Mouse (Mus musculus) cerebellum, adult 2 months (tissue): ENCODE measurements at regions not wholly inside any gene's neighbourhood (a gene's known extent, or its start where the extent isn't known, plus 50 kb on each side); places are given as distances from the start of the nearest gene placed in this dataset.

Experiments
- DNase-seq, 2 experiments: peaks; one replicate each; pipeline ENCODE4 v3.0.0; 2021
- H3K27ac ChIP-seq: fragments of 200-500 bp; 2 replicates; pipeline ENCODE4 v1.5.1; 2012; ENCODE audit warnings: low read length, control low read depth, inconsistent platforms; ENCODE audit not compliant: insufficient read depth
- H3K27me3 ChIP-seq: fragments of 200-500 bp; 2 replicates; pipeline ENCODE4 v1.6.1; 2012; ENCODE audit warnings: inconsistent platforms, mild to moderate bottlenecking, low read length, moderate library complexity; ENCODE audit not compliant: control insufficient read depth, insufficient read depth
- H3K4me1 ChIP-seq: fragments of 200-500 bp; 2 replicates; pipeline ENCODE4 v1.6.1; 2011; ENCODE audit warnings: low read length; ENCODE audit not compliant: control insufficient read depth, insufficient read depth
- H3K4me3 ChIP-seq: fragments of 200-500 bp; replicated peaks from 2 replicates; pipeline ENCODE3; 2011; ENCODE audit warnings: mild to moderate bottlenecking, low read depth, low read length, control low read depth; ENCODE audit not compliant: insufficient read depth
- CTCF ChIP-seq: fragments of 200-500 bp; IDR thresholded peaks from 2 replicates; pipeline ENCODE4 v1.5.1; 2011; ENCODE audit warnings: low read depth, mild to moderate bottlenecking, control low read depth, low read length, moderate library complexity, borderline replicate concordance; ENCODE audit not compliant: insufficient read depth
- POLR2A ChIP-seq: fragments of 200-500 bp; IDR thresholded peaks from 2 replicates; pipeline ENCODE4 v1.6.1; 2011; ENCODE audit warnings: low read length, control low read depth, borderline replicate concordance; ENCODE audit not compliant: insufficient read depth
- WGBS: fragments of 180-500 bp; shearing (Covaris S2); methylation state at CpG from one replicate; pipeline ENCODE4 v1.1.7; 2018; 5-methylcytosine and 5-hydroxymethylcytosine counted together

DNA sequence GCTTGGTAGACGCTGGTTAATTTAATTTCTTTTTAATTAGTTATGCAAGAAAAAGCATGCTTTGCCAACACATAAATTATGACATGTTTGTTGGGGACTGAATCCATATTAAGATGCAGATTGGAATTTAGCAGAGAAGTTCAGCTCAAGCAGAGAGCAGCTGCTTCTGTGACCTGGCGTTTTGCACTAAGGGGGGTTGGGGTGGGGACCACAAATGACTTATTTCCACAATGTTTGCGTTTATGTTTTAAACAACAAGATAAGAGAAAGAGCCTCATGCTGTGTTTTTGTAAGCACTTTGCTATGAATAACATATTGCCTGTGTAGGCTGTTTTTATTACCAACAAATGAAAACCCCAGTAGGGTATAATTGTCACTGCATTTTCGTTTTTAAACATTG is 148.8 kb upstream of the Fstl4 start:
- Histone ChIP-seq H3K4me3 (no peak overlapping the region), H3K27ac (no peak overlapping the region), H3K27me3 (no peaks in the 10 kb centered on the region), H3K4me1 (no peaks in the 10 kb centered on the region)
- no peak for DNase-seq
- TF ChIP-seq CTCF (no peak), POLR2A (no peak)
- WGBS, result 23% methylated on average over 4 of the region's 4 CpGs

DNA sequence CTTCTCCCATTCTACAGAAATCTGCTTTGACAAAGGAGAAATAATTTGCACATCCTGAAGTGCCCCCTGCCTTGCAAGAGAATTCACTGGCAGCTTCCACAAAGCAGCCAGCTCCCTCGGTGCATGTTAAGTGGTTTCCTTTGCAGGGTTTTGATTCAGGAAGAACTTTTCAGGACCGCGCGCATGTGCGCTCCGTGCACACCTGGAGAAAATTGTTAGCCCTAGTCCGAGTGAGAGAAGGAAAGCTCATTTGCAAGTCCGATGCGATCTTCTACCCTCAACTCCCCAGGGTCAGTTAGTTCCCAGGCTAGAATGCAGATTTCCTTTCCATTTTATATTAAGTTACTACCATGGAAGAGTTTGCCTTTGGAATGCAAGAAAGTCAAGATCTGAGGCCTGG is 145.8 kb upstream of the Fstl4 start:
- Histone ChIP-seq H3K4me1 (no peaks in the 10 kb centered on the region), H3K27me3 (no peaks in the 10 kb centered on the region), H3K27ac (no peak overlapping the region), H3K4me3 (no peak overlapping the region)
- TF ChIP-seq POLR2A (no peak), CTCF (no peak)
- no peak for DNase-seq
- WGBS, result 51% methylated on average over 9 of the region's 9 CpGs

DNA sequence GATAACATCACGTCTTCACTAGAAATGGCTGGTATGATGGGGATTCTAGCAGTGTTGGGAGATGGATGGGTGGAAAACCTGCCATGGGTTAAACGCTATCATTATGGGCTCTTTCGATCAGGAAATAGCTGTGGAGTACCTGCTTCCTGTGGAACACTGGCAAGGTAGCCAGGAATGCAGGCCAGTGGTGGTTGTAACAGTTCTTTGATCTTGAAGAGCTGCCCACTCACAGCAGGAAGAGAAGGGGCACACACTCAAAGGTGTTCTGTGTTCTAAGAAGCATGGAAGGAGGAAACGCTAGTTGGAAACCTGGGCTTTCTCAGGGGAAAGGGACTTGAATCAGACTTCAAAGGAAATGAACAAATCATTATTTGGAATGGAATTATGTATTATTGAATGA is 141.6 kb upstream of the Fstl4 start:
- no peak overlapping the region for H3K27ac ChIP-seq
- DNase-seq, result no peak
- 70% methylated on average over 4 of the region's 4 CpGs for WGBS

DNA sequence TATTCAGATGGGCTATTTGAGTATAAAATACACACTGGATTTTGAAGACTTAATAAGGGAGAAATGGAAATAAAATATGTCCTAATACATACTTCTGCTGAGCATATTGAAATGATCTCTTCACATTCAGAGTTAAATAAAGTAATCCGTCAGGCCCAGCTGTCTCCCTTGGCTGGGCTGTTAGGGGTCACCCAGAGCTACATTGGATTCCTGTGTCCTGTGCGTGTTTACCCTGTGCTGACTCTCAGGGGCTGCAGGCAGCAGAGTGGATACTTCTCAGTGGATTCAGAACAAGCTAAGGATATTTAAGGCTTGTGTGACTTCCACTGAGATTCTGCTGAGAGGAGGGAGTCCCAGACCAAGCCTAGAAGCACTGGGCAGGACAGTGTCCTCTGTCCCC is 135.6 kb upstream of the Fstl4 start:
- Histone ChIP-seq H3K27ac (no peak overlapping the region), H3K4me3 (no peak overlapping the region), H3K27me3 (no peaks in the 10 kb centered on the region), H3K4me1 (no peaks in the 10 kb centered on the region)
- DNase-seq, result no peak
- WGBS, result 61% methylated on average over 2 of the region's 2 CpGs
- TF ChIP-seq CTCF, result no peak
- no peak for TF ChIP-seq POLR2A

More for the DNA sequence above, 141.6 kb upstream of the Fstl4 start:
- no peak for TF ChIP-seq POLR2A
- TF ChIP-seq CTCF, result no peak
- H3K4me3 ChIP-seq, result no peak overlapping the region
- no peaks in the 10 kb centered on the region for H3K27me3 ChIP-seq
- no peaks in the 10 kb centered on the region for H3K4me1 ChIP-seq

DNA sequence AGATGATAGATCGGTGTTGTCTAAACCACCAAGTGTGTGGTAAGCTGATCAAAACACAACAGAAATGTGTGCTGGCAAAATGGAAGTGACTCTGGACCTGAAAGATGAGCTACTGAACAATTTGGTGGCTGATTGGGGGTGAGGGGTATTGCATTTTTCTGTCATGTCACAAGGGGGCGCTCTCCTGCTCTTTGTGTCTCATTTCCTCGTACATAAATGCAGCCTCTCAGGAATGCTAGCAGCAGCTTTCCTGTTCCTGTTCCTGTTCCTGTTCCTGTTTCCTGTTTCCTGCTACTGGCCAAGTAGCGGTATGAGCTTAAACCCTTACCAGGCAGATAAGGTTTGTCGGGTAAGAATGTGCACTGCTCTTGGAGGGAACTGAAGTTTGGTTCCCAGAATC is 134.7 kb upstream of the Fstl4 start:
- no peaks in the 10 kb centered on the region for H3K27me3 ChIP-seq
- H3K4me3 ChIP-seq, result no peak overlapping the region
- TF ChIP-seq POLR2A, result no peak
- TF ChIP-seq CTCF, result peak; percentile 40; the same call in 1 of the 2 replicates
- no peak for DNase-seq
- no peaks in the 10 kb centered on the region for H3K4me1 ChIP-seq
- WGBS, result 63% methylated on average over 5 of the region's 5 CpGs
- no peak overlapping the region for H3K27ac ChIP-seq

DNA sequence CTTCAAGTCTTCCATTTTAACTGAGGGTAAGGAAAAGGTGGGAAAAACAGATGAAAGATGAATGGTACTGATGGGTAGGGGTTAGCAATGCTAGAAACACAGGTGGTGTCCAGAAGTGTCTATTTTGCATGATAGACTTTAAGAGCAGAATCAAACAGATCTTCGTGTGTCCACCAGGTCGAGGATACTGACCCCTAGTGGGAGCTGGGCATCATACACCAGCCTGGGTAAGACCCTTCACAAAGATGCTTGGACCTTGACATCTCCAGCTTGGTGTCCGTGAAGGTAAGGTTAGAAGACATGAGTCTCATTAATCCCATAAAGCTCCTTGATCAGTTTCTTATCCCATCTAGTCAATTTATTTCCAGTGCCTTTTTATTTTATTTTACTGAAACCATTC is 132.9 kb upstream of the Fstl4 start:
- Histone ChIP-seq H3K27me3 (no peaks in the 10 kb centered on the region), H3K27ac (no peak overlapping the region), H3K4me1 (no peaks in the 10 kb centered on the region), H3K4me3 (no peak overlapping the region)
- no peak for TF ChIP-seq CTCF
- WGBS, result 49% methylated on average over 3 of the region's 3 CpGs
- no peak for DNase-seq

DNA sequence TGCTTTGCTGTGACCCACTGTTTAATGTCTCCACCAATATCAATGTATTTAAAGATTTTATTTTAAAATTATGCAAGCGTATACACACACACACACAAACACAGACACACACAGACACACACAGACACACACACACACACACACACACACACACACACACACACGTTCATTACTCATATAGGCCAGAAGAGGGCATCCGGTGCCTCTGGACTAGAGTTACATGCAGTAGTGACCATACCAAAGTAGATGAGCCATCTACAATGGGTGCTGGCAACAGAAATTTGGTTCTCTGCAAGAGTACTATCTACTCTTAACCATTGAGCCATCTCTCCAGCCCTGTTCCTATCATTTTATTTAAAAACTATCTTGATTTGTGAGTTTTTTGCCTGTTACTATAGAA is 130.2 kb upstream of the Fstl4 start:
- DNase-seq, result no peak
- WGBS, result 72% methylated on average over 3 of the region's 3 CpGs
- Histone ChIP-seq H3K27ac (no peak overlapping the region), H3K4me3 (no peak overlapping the region), H3K27me3 (no peaks in the 10 kb centered on the region), H3K4me1 (no peaks in the 10 kb centered on the region)
- TF ChIP-seq POLR2A, result no peak
- TF ChIP-seq CTCF, result no peak

DNA sequence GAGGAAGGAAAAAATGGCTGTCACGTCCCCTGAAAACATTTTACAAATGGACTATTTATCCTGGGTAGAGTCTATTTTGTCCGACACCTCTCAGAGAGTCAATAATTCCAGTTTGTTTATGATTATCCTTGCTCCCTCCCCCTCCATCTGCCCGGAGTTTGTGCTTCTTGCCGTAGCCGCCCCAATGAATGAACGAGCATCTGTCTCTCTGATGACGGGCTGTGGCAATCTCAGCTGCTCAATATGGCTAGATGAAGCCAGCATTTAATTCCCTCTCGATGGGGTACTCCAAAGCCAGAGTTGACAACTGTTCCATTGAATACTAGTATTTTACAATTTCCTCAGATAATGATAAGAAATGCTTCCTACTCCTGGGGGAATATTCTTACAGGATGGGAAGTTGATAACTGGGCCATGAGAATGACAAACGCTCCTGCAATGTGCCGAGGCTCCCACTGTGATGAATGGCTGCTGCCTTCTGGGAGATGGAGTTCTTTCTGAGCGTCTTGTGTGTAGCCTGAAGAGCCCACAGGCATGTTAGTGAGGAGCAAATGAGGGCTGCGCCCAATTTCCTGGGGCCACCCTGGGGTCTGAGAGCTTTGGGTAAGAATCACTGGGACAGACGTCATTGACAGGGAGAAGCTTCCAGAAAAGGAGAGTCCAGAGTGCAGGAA is 128.6 kb upstream of the Fstl4 start:
- TF ChIP-seq CTCF, result no peak
- TF ChIP-seq POLR2A, result no peak
- DNase-seq, result no peak
- no peaks in the 10 kb centered on the region; the same call in 1 of the 2 replicates for H3K27me3 ChIP-seq
- WGBS, result 22% methylated on average over 13 of the region's 13 CpGs
- H3K27ac ChIP-seq, result no peak overlapping the region
- H3K4me3 ChIP-seq, result no peak overlapping the region
- H3K4me1 ChIP-seq, result no peaks in the 10 kb centered on the region
